Mouse (Mus musculus) CH12.LX (cell line): ENCODE measurements around the gene Bcas3.

Experiments
- CHD2 ChIP-seq: IDR thresholded peaks from 2 replicates; pipeline ENCODE4 v1.6.1; 2011; ENCODE audit warnings: low read length, improper control_type of control experiment
- CTCF ChIP-seq, 2 experiments: IDR thresholded peaks in 1 of 2; conservative IDR thresholded peaks in 1 of 2; 2 replicates each; pipeline ENCODE4 v1.5.1; 2011 to 2012; ENCODE audit warnings: low read depth in 2 of 2, low read length in 2 of 2, improper control_type of control experiment in 1 of 2, inconsistent platforms in 1 of 2, mild to moderate bottlenecking in 1 of 2, moderate library complexity in 1 of 2
- E2F4 ChIP-seq: IDR thresholded peaks from 2 replicates; pipeline ENCODE4 v1.6.1; 2011; ENCODE audit warnings: low read depth, low read length, improper control_type of control experiment; ENCODE audit not compliant: insufficient replicate concordance
- EP300 ChIP-seq: IDR thresholded peaks from 2 replicates; pipeline ENCODE4 v1.6.1; 2011; ENCODE audit warnings: low read length, improper control_type of control experiment
- KAT2A ChIP-seq: IDR thresholded peaks from 2 replicates; pipeline ENCODE4 v1.6.1; 2012; ENCODE audit warnings: low read length, improper control_type of control experiment, inconsistent platforms; ENCODE audit not compliant: insufficient replicate concordance
- MAFK ChIP-seq: IDR thresholded peaks from 2 replicates; pipeline ENCODE4 v1.6.1; 2011; ENCODE audit warnings: low read length, improper control_type of control experiment; ENCODE audit not compliant: insufficient replicate concordance
- MYC ChIP-seq: IDR thresholded peaks from 2 replicates; pipeline ENCODE4 v1.6.1; 2011; ENCODE audit warnings: low read depth, mild to moderate bottlenecking, improper control_type of control experiment, low read length
- POLR2A ChIP-seq: IDR thresholded peaks from 2 replicates; pipeline ENCODE4 v1.6.1; 2011; ENCODE audit warnings: low read depth, mild to moderate bottlenecking, improper control_type of control experiment, low read length
- POLR2AphosphoS2 ChIP-seq: IDR thresholded peaks from 2 replicates; pipeline ENCODE4 v1.6.1; 2011; ENCODE audit warnings: low read depth, low read length, improper control_type of control experiment
- USF2 ChIP-seq: conservative IDR thresholded peaks from 2 replicates; pipeline ENCODE4 v1.6.1; 2011; ENCODE audit warnings: low read depth, low read length, improper control_type of control experiment

- TF ChIP-seq MAFK (no peak), POLR2AphosphoS2 (no peak), EP300 (no peak), POLR2A (no peak), E2F4 (no peak), CTCF (conservative IDR thresholded peaks at IDR 0.05 in 1 of 2, IDR thresholded peaks at IDR 0.05 in 1 of 2; ENCODE audit: low read depth in 2 of 2, low read length in 2 of 2) (no peak), USF2 (no peak), CHD2 (no peak), KAT2A (no peak), MYC (no peak)
Measured at GRCm38 (mm10) chr11:85667741-85668140, 314.8 kb downstream of the Bcas3 start.
